9 mouse cellular contexts compared by ENCODE assay signal in the genomic region with DNA sequence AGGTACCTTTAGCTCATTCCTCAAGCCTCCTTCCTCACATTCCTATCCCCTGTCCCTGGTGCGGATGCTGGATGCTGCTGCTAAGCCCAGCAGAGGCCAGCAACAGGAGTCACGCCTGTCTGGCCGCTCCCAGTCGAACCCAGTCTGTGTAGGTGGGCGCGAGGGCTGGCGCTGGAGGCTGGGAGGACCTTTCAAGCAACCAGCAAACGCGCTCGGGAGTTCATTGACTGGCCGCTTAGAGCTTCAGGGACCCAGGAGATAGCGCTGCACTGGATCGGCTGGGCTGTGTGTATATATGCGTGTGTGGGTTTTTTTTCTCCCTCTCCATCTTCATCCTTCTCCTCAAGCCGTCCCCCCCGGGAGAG. TPM values are rescaled to one million over a fixed set of nuclear protein-coding genes. Genes with fewer than 3 reads are reported as not detected.
DNase-seq lines count a peak whose midpoint lies in the region; ATAC-seq and TF ChIP-seq lines count a peak whose summit lies in the region.
"Had no signal": no experiment of that assay in that cellular context is flagged by ENCODE, and none has a peak within 500 bp of the region (broad histone marks: within the 10 kb centered on the region; RNA-seq: fewer than 3 reads in every experiment).

No protein-coding gene starts in this region.

- peak overlapping the region; percentile 95 for H3K4me2 ChIP-seq in neural tube, embryonic 14.5 days (ENCODE audit: low read depth, low read length)

- no peak for DNase-seq in gastrocnemius, adult 2 months
- no peak for DNase-seq in gastrocnemius, adult 8-10 months (ENCODE audit: low spot score in 2 of 2)
- DNase-seq in ES-E14 (ENCODE audit: low read depth, low spot score) (peak; percentile 17), adipocyte (ENCODE audit: low spot score) (no peak)
- peak; percentile 7 to 54 for DNase-seq in left cerebral cortex, postnatal 10 days (ENCODE audit: extremely low spot score in 1 of 2, low spot score in 2 of 2)
- no peak for DNase-seq in cerebellum, adult 9-10 months

- peak overlapping the region; percentile 63 for H3K4me3 ChIP-seq in gastrocnemius, adult 2 months
- peak overlapping the region; percentile 67 to 72; a peak in 3 of 4 replicates for H3K4me3 ChIP-seq in ES-E14 (ENCODE audit: insufficient read depth in 1 of 2, low read depth in 1 of 2, low read length in 2 of 2, poor library complexity in 1 of 2, severe bottlenecking in 1 of 2)
- H3K4me3 ChIP-seq in neural tube, embryonic 14.5 days (ENCODE audit: low read depth, low read length) = peak overlapping the region; percentile 56

- in situ Hi-C loops in ES-E14 (cut with MboI; ENCODE audit: low sequenced_read_pairs in 2 of 2, unreplicated experiment in 2 of 2) = no loop called here

- ATAC-seq in frontal cortex, adult (ENCODE audit: low TSS enrichment) = peak; percentile 55
- peak; percentile 25; the same call in 1 of the 2 replicates for ATAC-seq in neural tube, embryonic 14.5 days (ENCODE audit: low read depth)

- no peak overlapping the region for H3K27ac ChIP-seq in gastrocnemius, adult 2 months
- no peak overlapping the region for H3K27ac ChIP-seq in ES-E14 (ENCODE audit: insufficient read depth, low read depth, low read length, poor library complexity, severe bottlenecking)
- no peak overlapping the region for H3K27ac ChIP-seq in neural tube, embryonic 14.5 days (ENCODE audit: low read depth, low read length)

- H3K4me1 ChIP-seq in ES-E14 (ENCODE audit: control insufficient read depth in 2 of 2, insufficient read depth in 2 of 2, low read length in 2 of 2, poor library complexity in 1 of 2) = no peaks in the 10 kb centered on the region
- 0 out of 2 replicates have a peak, but pooled peaks cover 3% of the 10 kb centered on the region for H3K4me1 ChIP-seq in neural tube, embryonic 14.5 days (ENCODE audit: control insufficient read depth, insufficient read depth, low read length)

- 1% methylated on average over 15 of the region's 16 CpGs for WGBS in neural tube, embryonic 14.5 days

- TF ChIP-seq CTCF in gastrocnemius, adult 2 months (IDR thresholded peaks at IDR 0.05) = no peak

- no peaks in the 10 kb centered on the region for H3K36me3 ChIP-seq in ES-E14 (ENCODE audit: control insufficient read depth, insufficient read depth, low read length, poor library complexity, severe bottlenecking)
- no peaks in the 10 kb centered on the region for H3K36me3 ChIP-seq in neural tube, embryonic 14.5 days (ENCODE audit: control insufficient read depth, insufficient read depth, low read length)

- H3K27me3 ChIP-seq in neural tube, embryonic 14.5 days (ENCODE audit: control insufficient read depth, insufficient read depth, low read length) = peaks cover 3% of the 10 kb centered on the region; the same call in 1 of the 2 replicates

- no peak overlapping the region for H3K9ac ChIP-seq in ES-E14 (ENCODE audit: insufficient read depth, low read depth, low read length, poor library complexity, severe bottlenecking)
- peak overlapping the region; percentile 63 for H3K9ac ChIP-seq in neural tube, embryonic 14.5 days (replicated peaks; ENCODE audit: low read depth, low read length)

- intact Hi-C loops in gastrocnemius, adult 2 months (cut with DNase I) = loop anchor here (10.0 kb wide), 1 partner anchor 682 kb away; no protein-coding TSS in a partner anchor
- intact Hi-C loops in left cerebral cortex, postnatal 10 days (cut with DNase I) = no loop called here

- H3K9me3 ChIP-seq in ES-E14 (ENCODE audit: control insufficient read depth, insufficient read depth, low read depth, low read length) = no peaks in the 10 kb centered on the region
- no peaks in the 10 kb centered on the region for H3K9me3 ChIP-seq in neural tube, embryonic 14.5 days (ENCODE audit: control insufficient read depth, low read length)

TF ChIP-seq in ES-E14, 5 proteins besides CTCF, POLR2A, EP300 and RAD21:
- TF ChIP-seq CHD2 (IDR thresholded peaks at IDR 0.05; ENCODE audit: low read depth, low read length) = no peak
- no peak for TF ChIP-seq HCFC1 (IDR thresholded peaks at IDR 0.05; ENCODE audit: borderline replicate concordance, insufficient read depth, low read length)
- TF ChIP-seq MAFK (IDR thresholded peaks at IDR 0.05; ENCODE audit: insufficient read depth, low read depth, low read length) = no peak
- no peak for TF ChIP-seq ZNF384 (IDR thresholded peaks at IDR 0.05; ENCODE audit: low read depth, low read length)
- no peak for TF ChIP-seq ZC3H11A (IDR thresholded peaks at IDR 0.05; ENCODE audit: borderline replicate concordance, low read depth, low read length)

RNA-seq across cellular contexts. Expression of a gene that starts 1.2 kb away (rescaled TPM):
- under 1 TPM in 1 of 2 experiments, not detected in 1; 0.33 TPM for total RNA-seq in gastrocnemius, adult 2 months (2021)
- under 1 TPM in 2 of 4 experiments, not detected in 2; 0.34 to 0.92 TPM for total RNA-seq in gastrocnemius, adult 8-10 months (2022)
- total RNA-seq in ES-E14 (2012; rRNA removed) = 0.42 and 0.76 TPM in 2 replicates
- 10 to 100 TPM; 77.3 to 88.1 TPM for total RNA-seq in left cerebral cortex, postnatal 10 days (2021)
- 21.1 and 24.1 TPM in 2 replicates for polyA plus RNA-seq in neural tube, embryonic 14.5 days (2014; fragmentation: Nextera tagmentation; extraction: Ambion mirVana)
- polyA plus RNA-seq: small intestine, adult 2 months had no signal

RNA-seq across cellular contexts. Expression of a gene that starts 46.9 kb away (rescaled TPM):
- total RNA-seq in gastrocnemius, adult 2 months (2021) = 10 to 100 TPM; 16.6 to 23.0 TPM
- total RNA-seq in gastrocnemius, adult 8-10 months (2022) = 10 to 100 TPM; 16.3 to 18.2 (median 17.7) TPM
- total RNA-seq in ES-E14 (2012; rRNA removed) = 43.4 and 44.6 TPM in 2 replicates
- total RNA-seq in left cerebral cortex, postnatal 10 days (2021) = 10 to 100 TPM; 48.0 to 48.4 TPM
- 50.3 and 52.5 TPM in 2 replicates for polyA plus RNA-seq in neural tube, embryonic 14.5 days (2014; fragmentation: Nextera tagmentation; extraction: Ambion mirVana)

Comparison
In these comparisons a context has a peak if more than half of its experiments do, and no peak if none do; other contexts are left out.
1. DNase-seq: peak in ES-E14 (single experiment) and left cerebral cortex, postnatal 10 days (2 of 2); none in gastrocnemius, adult 2 months (single experiment), gastrocnemius, adult 8-10 months (0 of 2), cerebellum, adult 9-10 months (single experiment) and adipocyte (single experiment).
2. RNA of a gene that starts 1.2 kb away (total RNA-seq): 77.3 to 88.1 TPM in left cerebral cortex, postnatal 10 days; 0.42 to 0.76 TPM in ES-E14, 0.34 to 0.92 TPM in gastrocnemius, adult 8-10 months and 0.33 TPM in gastrocnemius, adult 2 months; every median in the first group is over 10 times any median in the second.
3. Peak in every context shown above with its lines, with median percentiles within 50 percentile points of each other: H3K4me3 ChIP-seq.